Mouse (Mus musculus) limb, embryonic 13.5 days (tissue): ENCODE measurements around the gene Defa21. TPM values are rescaled to one million over a fixed set of nuclear protein-coding genes. Genes with fewer than 3 reads are reported as not detected.

Source experiments
- polyA plus RNA-seq: library from polyadenylated mRNA; unstranded; fragments of >200 nt; fragmentation: Nextera tagmentation; extraction: Ambion mirVana; gene quantifications from 2 replicates; pipeline ENCODE4 v1.2.1, GENCODE M21; 2015

Gene Defa21
- polyA plus RNA-seq, 1 experiment from 2014 or later: not detected

Other genes with a start within 250 kb of the Defa21 start
- not detected in 2 replicates for gene Defb33, start 132.9 kb upstream of the Defa21 start, polyA plus RNA-seq
- gene Gm15056, start 122.9 kb upstream of the Defa21 start, polyA plus RNA-seq: not detected in 2 replicates
- gene Gm6040, start 103.5 kb upstream of the Defa21 start, polyA plus RNA-seq: not detected in 2 replicates
- not detected in 2 replicates for gene AY761185, start 80.8 kb upstream of the Defa21 start, polyA plus RNA-seq
- gene Defa23, start 29.5 kb downstream of the Defa21 start, polyA plus RNA-seq: not detected in 2 replicates
- not detected in 2 replicates for gene Defa35, start 39.5 kb downstream of the Defa21 start, polyA plus RNA-seq
- not detected in 2 replicates for gene Defa25, start 58.9 kb downstream of the Defa21 start, polyA plus RNA-seq
- gene Gm14851, start 70.5 kb downstream of the Defa21 start, polyA plus RNA-seq: not detected in 2 replicates
- not detected in 2 replicates for gene Defa30, start 109.1 kb downstream of the Defa21 start, polyA plus RNA-seq
- gene Defa22, start 136.7 kb downstream of the Defa21 start, polyA plus RNA-seq: not detected in 2 replicates
- gene Defa31, start 166.1 kb downstream of the Defa21 start, polyA plus RNA-seq: not detected in 2 replicates
- gene Gm15293, start 176.0 kb downstream of the Defa21 start, polyA plus RNA-seq: not detected in 2 replicates
- not detected in 2 replicates for gene Gm15292, start 224.2 kb downstream of the Defa21 start, polyA plus RNA-seq